Mouse (Mus musculus) skeletal muscle tissue, adult 2 months (tissue): ENCODE measurements around the gene Ttc7b.

Experiments
- DNase-seq: peaks from one replicate; pipeline ENCODE4 v3.0.0-alpha.2; 2012; ENCODE audit warnings: low read depth, low spot score

Ttc7b gene

DNA sequence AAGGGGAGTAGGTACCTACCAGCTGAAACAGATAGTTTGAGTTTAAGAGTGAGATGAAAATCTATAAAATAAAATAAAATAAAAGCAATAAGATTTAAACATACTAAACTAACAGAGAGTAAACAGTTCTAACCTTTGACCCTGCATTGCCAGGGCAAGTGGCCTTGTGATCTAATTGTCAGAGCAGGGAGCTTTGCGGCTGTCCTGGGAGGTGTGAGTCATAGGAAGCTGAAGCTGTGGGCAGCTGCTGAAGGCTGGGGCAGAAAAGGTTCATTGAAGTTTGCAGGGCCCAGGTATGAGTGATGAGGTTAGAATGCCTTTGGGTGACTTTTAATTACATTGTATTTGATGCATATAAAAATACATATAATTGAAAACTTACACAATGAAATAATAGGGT, 5.3 kb upstream of the Ttc7b start:
- no peak for DNase-seq

DNA sequence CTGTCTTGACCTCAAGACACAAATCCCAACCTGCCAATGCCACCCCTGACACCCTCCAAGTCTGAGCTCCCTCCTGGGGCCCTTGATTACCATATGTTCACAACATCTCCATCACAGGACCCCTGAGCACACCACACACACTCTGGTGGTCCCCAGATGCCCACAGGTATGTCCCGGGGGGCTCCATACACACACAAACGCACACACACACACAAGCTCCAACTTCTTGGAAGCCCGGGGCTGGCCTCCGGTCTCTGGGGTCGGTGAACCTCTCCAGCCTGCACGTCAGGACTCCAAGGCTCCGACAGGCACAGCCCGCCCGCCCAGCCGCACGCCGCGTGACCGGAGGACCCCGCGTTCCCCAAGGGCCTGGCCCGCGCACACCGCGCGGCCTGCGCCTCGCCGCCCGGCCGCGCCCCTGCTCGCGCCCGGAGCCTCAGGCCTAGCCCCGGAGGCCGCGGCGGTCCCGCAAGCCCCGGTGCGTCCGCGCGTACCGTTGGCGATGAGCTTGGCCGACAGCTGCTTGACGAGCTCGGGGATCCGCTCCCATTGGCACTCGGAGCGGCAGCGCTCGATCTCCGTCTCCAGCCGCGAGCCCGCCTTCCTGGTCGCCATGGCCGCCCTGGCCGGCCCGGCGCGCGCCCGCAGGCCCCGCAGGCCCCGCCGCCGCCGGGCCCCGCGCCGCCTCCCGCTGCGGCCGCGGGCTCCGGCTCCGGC, 391 bp downstream of the Ttc7b start:
- DNase-seq, result no peak

DNA sequence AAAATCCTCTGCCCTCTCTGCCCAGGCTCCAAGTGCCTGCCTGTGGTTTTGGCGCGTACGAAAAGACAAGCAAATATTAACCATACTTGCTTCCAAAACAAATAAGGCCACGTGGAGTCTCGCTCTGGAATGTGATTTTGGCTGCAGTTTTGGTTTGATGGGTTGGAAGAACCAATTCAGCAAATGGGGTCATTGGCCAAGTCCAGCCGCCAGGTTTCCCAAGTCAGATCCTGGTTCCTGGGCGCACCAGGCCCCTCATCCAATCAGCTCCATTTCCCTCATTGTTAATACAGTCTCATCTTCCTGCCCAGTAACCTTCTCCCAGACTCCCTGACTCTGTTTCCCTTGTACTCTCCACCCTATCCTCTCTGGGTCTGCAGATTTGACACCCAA, 946 bp downstream of the Ttc7b start:
- no peak for DNase-seq

DNA sequence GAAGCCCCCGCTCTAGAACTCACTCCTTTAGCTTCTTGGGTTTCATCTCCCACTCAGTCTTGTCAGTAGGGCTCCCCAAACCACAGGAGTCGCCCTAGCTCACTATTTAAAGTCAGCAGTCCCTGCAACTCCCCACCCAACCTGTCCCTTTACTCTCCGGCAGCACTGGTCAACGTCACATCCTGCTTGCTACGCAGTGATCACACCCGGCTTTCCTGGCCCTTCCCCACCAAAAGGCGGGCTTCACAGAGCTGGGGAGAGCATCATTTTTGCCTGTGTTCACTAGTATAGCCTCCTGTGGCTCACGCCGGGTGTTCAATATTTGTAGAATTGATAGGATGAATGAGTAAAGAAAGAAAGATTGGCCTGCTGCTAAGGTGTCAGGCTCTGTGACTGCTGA, 3.3 kb downstream of the Ttc7b start:
- no peak for DNase-seq

DNA sequence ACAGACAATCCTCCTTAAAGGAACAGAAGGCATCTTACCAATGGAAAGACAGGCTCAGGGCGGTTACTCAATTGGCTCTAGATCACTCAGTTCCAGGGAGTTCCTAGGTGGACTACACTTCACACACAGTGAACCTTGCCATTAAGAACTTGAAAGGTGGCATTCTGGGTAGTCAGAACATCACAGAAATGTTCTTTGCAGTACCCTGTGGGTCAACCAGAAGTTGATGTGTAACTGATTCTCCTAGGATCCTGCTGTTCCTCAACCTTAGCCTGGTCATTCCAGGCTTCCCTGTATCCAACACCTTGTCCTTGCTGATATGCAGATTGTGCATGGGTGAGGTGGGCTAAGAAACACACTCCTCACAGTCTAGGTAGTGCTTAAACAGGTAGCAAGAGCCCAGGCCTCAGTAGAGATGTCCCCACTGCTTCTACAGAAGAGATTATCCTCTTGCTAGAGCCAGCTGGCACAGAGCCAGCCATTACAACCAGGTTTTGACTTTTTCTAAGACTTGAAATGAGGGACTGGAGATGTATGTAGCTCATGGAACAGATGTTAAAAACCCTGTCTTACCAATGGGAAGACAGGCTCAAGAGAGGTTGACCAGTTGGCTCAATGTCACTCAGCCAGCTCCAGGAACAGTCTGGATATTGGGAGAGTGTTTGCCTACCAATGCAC, 4.3 kb downstream of the Ttc7b start:
- no peak for DNase-seq

DNA sequence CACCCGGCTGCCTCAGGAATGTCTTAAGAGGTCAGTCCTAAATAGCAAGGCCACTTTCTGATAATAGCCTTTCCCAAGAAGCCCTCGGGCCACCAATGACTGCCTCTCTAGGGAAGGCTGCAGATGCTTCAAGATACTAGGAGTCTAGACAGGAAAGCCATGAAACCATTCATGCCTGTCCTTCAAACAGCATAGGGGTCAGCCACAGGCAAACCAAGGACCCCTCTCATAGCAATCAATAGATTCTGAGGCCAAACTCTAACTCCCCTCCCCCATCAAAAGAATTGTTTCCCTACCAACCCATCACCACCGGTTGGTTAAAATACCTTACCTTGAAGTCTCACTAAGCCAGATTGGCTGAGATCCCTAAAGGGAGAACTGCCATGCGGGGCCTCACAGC, 5.1 kb downstream of the Ttc7b start:
- no peak for DNase-seq

DNA sequence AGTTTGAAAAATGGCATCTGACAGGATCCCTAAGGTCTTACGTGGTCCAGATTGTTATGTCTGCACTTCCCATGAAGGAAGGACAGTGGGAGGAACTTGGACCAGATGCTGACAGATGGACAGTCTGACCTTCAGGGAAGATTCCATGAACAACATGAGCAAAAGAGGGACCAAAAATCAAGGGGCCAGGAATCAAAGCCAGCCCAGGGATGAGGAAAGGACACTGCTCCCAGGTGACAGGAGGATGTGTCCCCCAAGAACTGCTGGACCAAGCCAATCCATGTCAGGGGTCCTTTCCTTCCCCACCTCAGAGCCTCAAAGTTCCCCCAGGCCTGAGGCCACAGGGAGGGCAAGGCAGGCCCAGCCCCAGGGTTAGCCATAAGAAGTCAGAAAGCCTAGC, 6.0 kb downstream of the Ttc7b start:
- DNase-seq, result no peak

DNA sequence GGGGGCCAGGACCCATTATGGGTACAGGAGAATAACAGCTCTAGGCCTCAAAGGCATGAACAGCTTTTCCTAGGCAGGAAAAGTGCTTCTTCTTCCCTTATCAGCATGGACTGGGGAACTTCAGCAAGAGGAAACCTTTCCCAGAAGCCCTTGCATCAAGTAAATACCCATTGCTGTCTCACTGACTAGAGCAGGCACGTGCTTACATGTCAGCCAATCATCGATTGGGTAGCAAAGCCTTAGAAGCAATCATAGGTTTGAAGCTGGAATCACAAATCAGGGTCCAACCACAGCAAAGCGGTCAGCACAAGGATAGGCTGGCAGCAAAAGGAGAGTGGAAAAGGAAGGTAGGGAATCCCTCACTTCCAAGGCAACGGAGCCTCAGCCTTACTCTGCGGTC, 7.5 kb downstream of the Ttc7b start:
- DNase-seq, result no peak

DNA sequence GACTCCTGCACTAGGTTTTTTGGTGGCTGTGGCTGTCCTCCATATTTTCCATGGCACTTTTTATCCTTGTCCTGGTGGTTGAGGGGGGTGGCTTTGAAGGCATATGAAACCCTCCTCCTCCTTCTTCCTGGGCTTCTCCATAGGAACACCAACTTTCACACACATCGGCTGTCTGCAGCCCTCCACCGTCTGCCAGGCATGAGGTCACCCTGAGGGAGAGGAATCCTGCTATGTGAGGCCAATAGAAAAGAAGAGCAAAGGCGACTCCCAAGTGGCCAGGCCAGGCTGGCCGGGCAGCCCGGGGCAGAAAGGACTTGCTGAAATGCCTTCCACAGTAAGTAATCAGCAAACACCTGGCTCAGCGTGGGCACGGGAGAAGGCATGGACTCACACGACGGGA, 8.0 kb downstream of the Ttc7b start:
- DNase-seq, result no peak

DNA sequence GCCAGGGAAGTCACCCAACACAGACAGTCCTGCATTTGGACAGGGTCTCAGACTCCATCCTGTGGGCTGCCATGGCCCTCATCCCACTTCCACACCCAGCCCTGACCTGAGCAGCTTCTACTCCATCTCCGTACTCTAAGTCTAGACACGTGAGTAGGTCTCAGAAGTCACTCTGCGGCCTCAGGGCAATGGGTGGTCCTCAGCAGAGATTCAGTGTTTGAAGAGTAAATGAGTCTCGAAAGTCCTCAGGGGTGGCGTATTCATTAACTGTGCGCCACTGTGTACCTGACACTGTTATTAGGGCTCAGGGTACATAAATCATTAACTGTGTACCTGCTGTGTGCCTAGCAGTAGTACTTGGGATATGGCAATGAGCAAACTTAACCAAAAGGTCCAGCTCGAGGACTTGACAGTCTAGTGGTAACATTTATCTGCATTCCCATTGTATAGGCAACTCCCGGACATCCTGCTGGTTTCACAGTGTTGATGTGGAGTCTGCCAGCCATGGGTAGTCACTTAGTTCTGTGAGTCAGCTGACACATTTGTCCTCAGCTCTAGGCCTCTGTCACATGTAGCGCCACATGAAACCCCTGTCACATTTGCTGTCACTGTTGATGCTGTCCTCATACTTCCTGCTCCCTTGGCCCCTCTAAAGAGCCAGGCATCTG, 10.9 kb downstream of the Ttc7b start:
- no peak for DNase-seq

DNA sequence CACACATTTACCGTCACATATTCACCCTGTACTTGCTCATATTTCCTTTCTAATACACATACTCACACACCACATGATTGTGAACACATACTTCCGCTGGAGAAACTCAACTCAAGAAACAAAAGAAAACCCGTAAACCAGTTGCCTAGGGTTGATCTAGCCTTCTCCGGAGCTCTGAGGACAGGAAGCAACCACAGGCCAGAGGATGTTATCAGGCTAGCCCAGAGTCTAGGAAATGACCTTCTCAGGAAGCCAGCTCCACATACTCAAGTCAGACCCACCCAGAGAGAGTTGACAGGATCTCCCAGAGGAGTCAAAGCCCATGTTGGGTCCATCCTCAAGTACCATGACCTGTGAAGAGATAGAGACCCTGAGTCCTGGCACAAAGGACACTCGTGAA, 12.0 kb downstream of the Ttc7b start:
- no peak for DNase-seq

DNA sequence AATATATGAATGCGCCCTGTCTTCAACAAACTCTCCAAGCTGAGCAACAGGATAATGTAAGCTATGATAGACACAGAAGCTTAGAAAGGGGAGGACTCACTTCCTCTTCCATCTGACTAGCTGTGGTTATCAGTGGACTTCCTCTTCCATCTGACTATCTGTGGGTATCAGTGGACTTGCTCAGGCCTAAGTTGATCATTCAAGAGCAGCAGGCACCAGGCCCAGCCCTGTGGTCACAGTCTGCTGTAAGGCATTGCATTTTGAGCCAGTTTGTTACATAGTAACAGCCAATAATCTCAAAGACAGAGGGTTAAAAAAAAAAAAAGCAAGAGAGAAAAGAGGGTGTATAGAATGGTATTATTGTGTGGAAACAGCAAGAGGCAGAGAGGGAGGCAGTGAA, 15.1 kb downstream of the Ttc7b start:
- DNase-seq, result no peak

DNA sequence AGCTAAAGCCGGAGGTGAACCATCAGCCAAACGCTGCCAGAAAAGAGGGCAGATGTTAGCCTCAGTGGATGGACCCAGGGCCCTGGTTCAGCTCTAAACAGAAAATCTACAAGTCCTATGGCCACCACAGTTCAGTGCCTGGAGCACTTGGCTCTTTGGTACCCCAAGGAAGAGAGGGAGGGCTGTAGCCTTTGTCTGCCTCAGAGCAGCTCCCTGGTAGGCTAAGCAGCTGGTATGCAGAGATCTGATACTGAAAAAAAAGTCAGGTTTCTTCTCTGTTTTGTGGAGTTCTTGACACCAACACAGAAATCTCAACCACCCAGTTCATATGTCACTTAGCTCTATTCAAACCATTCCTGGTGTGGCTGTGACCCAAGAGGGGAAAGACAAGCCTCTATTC, 16.0 kb downstream of the Ttc7b start:
- no peak for DNase-seq

DNA sequence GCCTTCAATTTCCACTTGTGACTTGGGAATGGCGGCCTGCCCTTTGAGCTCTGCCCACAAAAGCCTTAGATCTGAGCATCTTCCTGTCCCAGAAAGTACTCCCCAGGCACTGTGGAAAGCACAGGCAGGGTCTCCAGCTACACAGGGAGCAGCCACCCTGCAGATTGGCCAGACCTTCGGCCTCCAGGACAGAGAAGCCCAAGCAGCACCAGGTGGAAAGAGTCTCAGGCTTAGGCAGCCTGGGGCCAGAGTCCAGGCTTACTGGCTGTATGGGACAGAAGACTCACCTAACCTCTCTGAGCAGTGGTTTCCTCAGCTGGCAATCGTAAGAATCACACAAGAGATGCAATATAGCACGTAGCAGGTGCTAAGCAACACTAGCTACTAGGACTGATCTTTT, 17.0 kb downstream of the Ttc7b start:
- DNase-seq, result no peak

DNA sequence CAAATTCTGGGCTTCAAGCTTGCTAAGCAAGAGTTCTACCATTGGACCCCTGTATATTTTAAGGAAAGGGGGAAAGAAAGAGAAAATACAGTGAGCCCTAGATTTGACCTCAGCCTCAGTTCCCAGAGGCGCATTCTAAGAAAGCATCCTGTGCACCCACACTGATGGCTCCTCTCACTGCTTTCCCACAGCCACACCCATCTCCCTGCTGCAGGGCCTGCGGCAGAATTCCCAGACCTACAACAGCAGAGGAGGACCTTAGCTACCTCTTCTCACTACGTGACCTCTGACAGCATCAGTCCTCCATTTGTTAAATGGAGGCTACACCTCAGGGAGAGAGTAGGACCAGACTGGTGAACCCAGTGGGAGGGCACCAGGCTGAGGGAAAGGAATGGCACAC, 18.1 kb downstream of the Ttc7b start:
- no peak for DNase-seq

DNA sequence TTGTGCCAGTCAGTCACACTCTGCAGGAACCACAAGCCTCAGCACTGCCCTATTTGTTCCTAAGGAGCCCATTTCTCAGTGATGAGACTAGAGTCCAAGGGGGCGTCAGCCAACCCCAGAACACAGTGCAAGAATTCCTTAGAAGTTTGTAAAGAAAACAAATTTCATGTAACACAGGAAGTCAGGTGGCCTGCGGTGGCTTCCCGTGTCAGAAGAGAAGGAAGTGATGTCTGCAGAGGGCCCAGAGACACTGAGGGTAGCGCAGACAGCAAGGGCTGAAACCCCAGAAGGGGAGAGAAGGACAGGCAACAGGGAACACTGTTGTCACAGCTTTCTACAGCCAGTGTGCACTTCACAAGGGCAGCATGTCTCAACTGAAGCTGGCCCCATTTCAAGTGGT, 19.4 kb downstream of the Ttc7b start:
- no peak for DNase-seq

DNA sequence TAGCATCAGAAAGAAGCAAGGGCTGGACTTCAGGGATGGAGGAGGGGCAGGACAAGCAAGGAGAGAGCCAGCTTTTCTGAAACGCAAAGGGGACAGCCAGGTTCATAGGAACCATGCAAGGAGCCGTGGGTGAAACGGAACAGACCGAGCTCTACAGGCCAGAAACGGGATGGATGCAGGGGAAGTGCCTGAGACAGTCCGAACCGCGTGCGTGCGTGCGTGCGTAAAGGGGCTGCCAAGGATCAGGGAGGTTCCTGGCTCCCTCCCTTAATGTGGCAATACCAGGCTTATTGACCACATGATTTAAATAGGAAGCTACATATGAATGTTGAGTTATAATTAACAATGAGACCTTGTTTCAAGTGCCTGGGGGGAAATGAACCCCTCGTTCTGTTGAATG, 21.2 kb downstream of the Ttc7b start:
- no peak for DNase-seq

DNA sequence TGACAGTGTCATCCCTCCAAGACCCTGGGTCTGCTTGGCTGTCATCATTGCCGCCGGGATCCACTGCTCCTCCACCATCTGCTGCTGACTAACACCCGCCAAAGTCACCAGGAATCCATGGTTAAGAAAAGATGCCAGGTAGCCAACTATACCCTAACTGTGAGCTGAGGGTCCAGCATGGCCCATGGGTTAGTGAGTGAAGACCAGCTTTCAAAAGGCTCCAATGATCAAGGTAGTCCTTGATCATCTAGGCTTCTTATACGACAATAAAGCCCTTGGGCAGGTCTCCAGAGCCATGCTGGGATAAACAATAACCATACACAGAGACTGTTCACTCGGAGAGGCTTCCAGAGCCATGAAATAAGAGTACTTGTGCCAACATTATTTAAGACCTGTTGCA, 22.6 kb downstream of the Ttc7b start:
- DNase-seq, result no peak

DNA sequence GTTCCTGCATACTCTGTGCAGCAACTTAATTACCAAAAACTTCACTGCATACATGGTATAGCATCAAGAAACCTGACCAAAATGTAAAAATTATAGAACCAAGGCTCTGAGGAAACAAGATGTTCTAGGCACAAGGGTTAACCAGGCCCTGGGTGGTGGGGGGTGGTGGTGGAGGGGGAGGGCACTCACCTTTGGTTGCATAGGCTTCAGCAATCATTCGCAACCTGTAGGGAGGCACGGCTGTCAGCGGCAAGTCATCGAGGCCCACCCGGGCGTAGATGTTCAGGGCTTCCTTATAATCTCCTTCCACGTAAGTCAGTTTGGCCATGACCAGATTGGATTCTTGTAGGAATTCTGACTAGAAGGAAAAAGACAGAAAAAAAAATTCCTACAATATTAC, 25.5 kb downstream of the Ttc7b start:
- DNase-seq, result peak; percentile 18

DNA sequence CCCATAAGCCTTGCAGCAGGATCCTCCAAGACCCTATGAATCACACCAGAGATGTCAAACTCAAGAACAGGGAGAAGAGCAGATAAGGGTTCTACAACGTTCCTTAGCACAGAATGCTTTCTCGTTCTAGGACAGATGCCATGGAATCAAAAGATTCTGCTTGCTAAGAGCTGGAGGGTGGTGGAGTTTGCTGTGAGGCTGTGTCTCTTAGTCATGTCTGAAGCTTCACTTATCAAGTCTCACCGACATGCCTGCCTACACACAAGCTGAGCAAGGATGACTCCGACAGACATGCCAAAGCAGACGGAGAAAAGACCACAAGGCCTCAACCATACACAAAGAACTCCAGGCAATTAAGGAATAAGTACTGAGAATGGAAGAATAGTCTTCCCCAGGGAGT, 27.4 kb downstream of the Ttc7b start:
- no peak for DNase-seq

DNA sequence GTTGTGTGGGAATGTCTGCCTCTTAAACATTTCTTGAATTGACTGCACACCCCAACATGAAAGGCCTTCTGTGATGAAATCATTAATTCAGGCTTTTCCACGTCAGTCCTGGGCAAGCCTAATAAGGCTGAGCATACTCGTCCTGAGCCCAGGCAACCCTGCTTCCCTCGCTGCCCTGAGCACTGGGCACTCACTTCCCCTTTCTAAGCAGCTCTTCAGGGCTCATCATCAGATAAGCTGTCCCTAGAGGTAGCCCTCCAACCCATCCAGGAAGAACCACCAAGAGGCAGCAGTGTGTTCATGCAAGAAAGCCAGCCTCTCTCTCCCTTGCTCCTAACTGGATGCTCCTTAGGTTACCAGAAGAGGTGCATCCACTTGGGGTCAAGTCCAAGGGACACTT, 27.9 kb downstream of the Ttc7b start:
- no peak for DNase-seq

DNA sequence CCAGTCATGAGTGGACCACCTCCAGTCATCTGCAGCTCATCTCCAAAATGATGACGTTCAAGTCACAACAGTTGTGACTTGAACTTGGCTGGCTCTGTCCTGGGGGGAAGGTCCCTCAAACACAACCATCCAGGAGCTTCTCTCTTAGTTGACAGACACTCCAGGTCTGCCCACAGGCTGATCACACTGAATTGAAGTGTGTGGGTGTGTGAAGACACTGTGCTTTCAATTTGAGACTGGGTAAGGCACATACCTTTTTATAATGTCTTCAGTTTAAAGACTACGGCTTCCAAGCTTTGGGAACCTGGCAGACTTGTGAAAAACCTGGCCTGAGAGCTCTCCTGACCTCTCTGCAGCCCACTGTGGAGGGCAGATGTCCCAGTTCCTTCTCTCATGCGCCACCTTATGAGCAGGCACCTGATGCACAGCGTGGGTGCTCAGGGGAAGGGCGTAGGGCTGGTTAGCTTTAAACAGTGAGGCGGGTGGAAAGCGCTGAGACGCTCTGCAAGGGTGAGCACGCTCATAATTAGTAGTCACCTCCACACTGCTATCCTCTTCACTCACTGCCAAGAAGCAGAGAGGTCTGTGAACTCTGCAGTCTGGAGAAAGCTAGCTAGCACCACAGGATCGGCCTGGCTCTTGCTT, 28.5 kb downstream of the Ttc7b start:
- DNase-seq, result no peak

DNA sequence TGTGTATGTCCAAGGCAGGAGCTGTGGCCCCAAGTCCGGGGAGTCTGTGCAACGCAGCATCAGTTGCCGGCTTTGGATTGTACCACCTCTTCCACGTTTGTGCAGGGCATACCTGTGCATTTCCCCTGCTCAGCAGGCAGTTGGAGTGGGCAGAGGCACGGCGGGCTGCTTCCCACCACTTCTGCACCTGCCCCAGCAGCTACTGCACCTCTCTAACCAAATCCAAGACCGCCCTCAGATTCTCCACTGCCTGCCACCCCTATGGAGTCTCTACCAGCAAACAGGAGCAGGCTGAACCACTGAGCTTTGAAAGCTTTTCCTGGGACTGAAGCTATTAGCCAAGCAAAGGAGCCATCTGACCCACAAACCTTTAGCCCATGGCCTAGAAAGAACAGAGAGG, 30.8 kb downstream of the Ttc7b start:
- DNase-seq, result no peak
